8 mouse cellular contexts compared by ENCODE assay signal in the genomic region with DNA sequence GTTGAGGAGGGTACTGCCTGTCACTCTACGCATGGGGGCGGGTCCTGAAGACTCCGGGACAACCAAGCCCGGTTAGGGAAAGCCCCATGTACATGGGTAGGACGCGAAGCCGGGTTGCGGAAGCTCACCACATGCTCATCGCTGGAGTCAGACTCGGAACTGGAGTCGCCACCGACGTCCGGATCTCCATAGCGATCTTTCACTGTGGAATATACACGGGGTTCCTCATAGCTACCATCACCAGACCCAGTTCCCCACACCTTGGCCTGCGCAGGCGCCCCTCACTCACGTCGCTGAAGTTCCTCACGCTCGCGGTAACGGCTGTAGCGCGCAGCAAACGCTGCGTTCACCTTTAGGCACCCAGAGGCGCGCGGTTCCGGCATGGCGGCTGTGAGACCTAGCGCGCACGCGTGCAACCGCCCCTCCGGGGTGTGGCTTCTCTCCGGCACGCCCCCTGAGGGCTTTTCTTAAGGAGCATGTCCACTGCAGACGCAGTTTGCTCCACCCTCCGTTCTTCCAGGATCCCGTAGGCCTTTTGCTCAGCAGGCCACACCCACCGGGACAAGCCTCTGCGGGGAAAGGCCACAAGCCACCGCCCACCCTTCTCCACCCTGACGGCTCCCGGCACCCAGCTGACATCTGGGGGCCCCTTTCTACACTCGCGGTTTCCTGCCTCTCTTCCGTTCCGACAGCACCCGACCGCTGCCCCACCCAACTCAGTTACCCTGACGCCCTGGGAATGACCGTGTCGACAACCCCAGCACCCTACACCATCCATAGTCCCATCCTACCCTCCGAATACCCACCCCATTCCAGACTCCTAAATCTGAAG. TPM values are rescaled to one million over a fixed set of nuclear protein-coding genes. Genes with fewer than 3 reads are reported as not detected.
A peak's percentile ranks its signal among the peaks of the same experiment; 100 is the strongest.
DNase-seq lines count a peak whose midpoint lies in the region; ATAC-seq and TF ChIP-seq lines count a peak whose summit lies in the region.

A gene (minus strand): TSS at position 399 of the 832 bp plus-strand sequence.

- WGBS in hindbrain, postnatal 0 days = 1% methylated on average over 59 of the region's 59 CpGs

- H3K27me3 ChIP-seq in hindbrain, postnatal 0 days (ENCODE audit: insufficient read depth, low read length) = no peaks in the 10 kb centered on the region

- H3K4me3 ChIP-seq in gastrocnemius, adult 2 months = peak within 1 kb of the TSS; percentile 83
- peak within 1 kb of the TSS; percentile 76 for H3K4me3 ChIP-seq in hindbrain, postnatal 0 days (ENCODE audit: low read length)
- H3K4me3 ChIP-seq in left cerebral cortex, adult 2 months = peak within 1 kb of the TSS; percentile 67

- peak; percentile 99 for DNase-seq in ZHBTc4 (ENCODE audit: low read depth, low spot score)
- peak; percentile 98 for DNase-seq in gastrocnemius, adult 2 months
- DNase-seq in hindbrain, postnatal 0 days (ENCODE audit: low spot score) = peak; percentile 99
- peak; percentile 95 to 96 for DNase-seq in left cerebral cortex, adult 2 months (ENCODE audit: extremely low spot score in 1 of 2, low spot score in 2 of 2)
- peak; percentile 96 to 97 for DNase-seq in right cerebral cortex, adult 2 months (ENCODE audit: low spot score in 2 of 2)
- DNase-seq in urinary bladder, postnatal 14 days (ENCODE audit: low spot score) = peak; percentile 98

- peak within 1 kb of the TSS; percentile 85 for H3K4me2 ChIP-seq in hindbrain, postnatal 0 days (ENCODE audit: low read depth, low read length)

- H3K4me1 ChIP-seq in hindbrain, postnatal 0 days (ENCODE audit: insufficient read depth, low read length) = peaks cover 18% of the 10 kb centered on the region

- H3K9ac ChIP-seq in hindbrain, postnatal 0 days (replicated peaks; ENCODE audit: low read length) = peak within 1 kb of the TSS; percentile 76

- intact Hi-C loops in gastrocnemius, adult 2 months (cut with DNase I) = loop anchor here (1.0 kb wide), 1 partner anchor 22 kb away; a partner anchor contains a TSS
- intact Hi-C loops in left cerebral cortex, adult 2 months (cut with DNase I) = loop anchor here (2.0 kb wide), 1 partner anchor 49 kb away; a partner anchor contains a TSS

- peak within 1 kb of the TSS; percentile 97 for H3K27ac ChIP-seq in gastrocnemius, adult 2 months
- peak within 1 kb of the TSS; percentile 91 for H3K27ac ChIP-seq in hindbrain, postnatal 0 days
- peak within 1 kb of the TSS; percentile 89 for H3K27ac ChIP-seq in left cerebral cortex, adult 2 months

- H3K9me3 ChIP-seq in hindbrain, postnatal 0 days (ENCODE audit: low read length) = no peaks in the 10 kb centered on the region

- peak; percentile 67 for ATAC-seq in common myeloid progenitor, adult 5-6 weeks (replicated peaks; ENCODE audit: low read depth, poor library complexity, severe bottlenecking)
- ATAC-seq in hindbrain, postnatal 0 days = peak; percentile 79
- ATAC-seq in megakaryocyte, adult 5-6 weeks (ENCODE audit: poor library complexity, severe bottlenecking) = peak; percentile 66

- TF ChIP-seq CTCF in gastrocnemius, adult 2 months (IDR thresholded peaks at IDR 0.05) = peak; percentile 3; the same call in 1 of the 2 replicates
- TF ChIP-seq CTCF in hindbrain, postnatal 0 days (IDR thresholded peaks at IDR 0.05; ENCODE audit: low read depth) = peak; percentile 26
- no peak; the same call in 1 of the 2 replicates for TF ChIP-seq CTCF in left cerebral cortex, adult 2 months (IDR thresholded peaks at IDR 0.05)

- H3K36me3 ChIP-seq in hindbrain, postnatal 0 days (ENCODE audit: insufficient read depth, low read length) = peaks cover 4% of the 10 kb centered on the region; the same call in 1 of the 2 replicates

RNA-seq across cellular contexts. Expression of the gene that starts here (rescaled TPM):
- 55.2 and 64.0 TPM in 2 replicates for total RNA-seq in common myeloid progenitor, adult 5-6 weeks (2017)
- 10 to 100 TPM; 11.0 to 12.6 TPM for total RNA-seq in gastrocnemius, adult 2 months (2021)
- 14.8 and 15.3 TPM in 2 replicates for total RNA-seq in hindbrain, postnatal 0 days (2014; rRNA removed)
- polyA plus RNA-seq in hindbrain, postnatal 0 days (2015; fragmentation: Nextera tagmentation; extraction: Ambion mirVana) = 10.9 and 11.8 TPM in 2 replicates
- 10 to 100 TPM; 43.3 to 46.1 TPM for total RNA-seq in left cerebral cortex, adult 2 months (2021)
- 28.0 and 28.4 TPM in 2 replicates for total RNA-seq in megakaryocyte, adult 5-6 weeks (2015)
- 53.6 and 76.9 TPM in 2 replicates for total RNA-seq in megakaryocyte, adult 5-6 weeks (2017)

Comparison
In these comparisons a context has a peak if more than half of its experiments do, and no peak if none do; other contexts are left out.
1. Peak in every context shown above with its lines: DNase-seq, ATAC-seq, H3K4me3 ChIP-seq and H3K27ac ChIP-seq.